Mouse (Mus musculus) liver, adult 2 months (tissue): ENCODE results near the gene Shoc2.

ENCODE experiments used
- CTCF ChIP-seq: fragments of 200-500 bp; IDR thresholded peaks from 2 replicates; pipeline ENCODE4 v1.5.1; 2011; ENCODE audit warnings: low read depth, low read length, control low read depth
- POLR2A ChIP-seq: fragments of 200-500 bp; IDR thresholded peaks from 2 replicates; pipeline ENCODE4 v1.6.1; 2011; ENCODE audit warnings: low read length, control low read depth; ENCODE audit not compliant: insufficient read depth; ENCODE audit errors: extremely low read depth

- TF ChIP-seq POLR2A (no peak), CTCF (no peak)
Observed at GRCm38 (mm10) chr19:54045412-54045811, 101.3 kb downstream of the Shoc2 start.
